Mouse (Mus musculus): Measurements from ENCODE around the gene Dag1. TPM values are rescaled to one million over a fixed set of nuclear protein-coding genes. Genes with fewer than 3 reads are reported as not detected.
"Not testable (repeated sequence)": the region's sequence is repeated elsewhere in the genome, so short reads cannot be mapped to it uniquely, and the experiment has no call there.

The Dag1 gene
- total RNA-seq, 2 experiments from 2014 or later = 90.4 to 93.1 TPM

DNA sequence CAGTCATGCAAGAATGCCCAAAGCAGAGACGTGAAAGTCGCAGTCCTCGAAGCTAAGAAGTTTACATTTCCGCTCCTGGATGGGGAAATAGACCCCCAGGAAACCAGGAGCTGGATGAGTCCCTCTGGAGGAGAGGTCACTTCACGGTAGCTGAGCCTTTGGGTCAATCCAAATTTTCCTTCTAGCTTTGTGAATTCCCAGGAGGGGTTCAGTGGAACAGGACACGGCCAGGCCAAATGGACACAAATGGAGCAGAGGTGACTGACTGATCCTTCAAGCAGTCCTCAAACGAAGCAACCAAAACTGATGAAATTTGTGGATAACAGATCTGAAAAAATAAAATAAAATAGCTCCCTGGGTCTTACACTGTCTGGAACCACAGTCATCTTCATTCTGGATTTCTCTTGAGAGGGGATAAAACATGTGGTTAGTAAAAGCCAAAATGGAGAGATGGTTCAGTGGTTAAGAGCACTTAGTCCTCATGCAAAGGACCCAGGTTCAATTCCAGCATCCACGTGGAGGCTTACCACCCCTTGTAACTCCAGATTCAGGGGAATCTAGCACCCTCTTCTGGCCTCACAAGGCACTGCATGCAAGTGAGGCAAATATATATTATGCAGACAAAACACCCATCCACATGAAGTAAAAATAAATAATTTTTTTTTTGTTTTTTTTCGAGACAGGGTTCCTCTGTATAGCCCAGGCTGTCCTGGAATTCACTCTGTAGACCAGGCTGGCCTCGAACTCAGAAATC lies 15.1 kb upstream of the Dag1 start:
- no peak for DNase-seq (ENCODE audit: low spot score in 2 of 2)
- intact Hi-C loops (cut with DNase I) = no loop called here

DNA sequence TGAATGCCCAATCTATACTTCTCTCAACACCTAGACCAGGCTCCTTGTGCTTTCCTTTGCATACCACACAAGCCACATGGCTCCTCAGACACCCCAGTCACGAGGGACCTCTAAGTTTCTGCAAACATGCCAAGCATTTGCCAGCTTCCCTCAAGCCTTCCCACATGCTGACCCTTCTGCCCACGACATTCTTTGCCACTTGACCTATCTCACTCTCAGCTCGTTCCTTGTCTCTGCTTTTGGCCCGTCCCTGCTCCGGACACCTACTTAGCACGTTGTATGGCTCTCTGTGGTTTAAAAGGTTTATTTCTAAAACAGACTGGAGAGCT lies 11.5 kb upstream of the Dag1 start:
- intact Hi-C loops (cut with DNase I) = no loop called here
- DNase-seq (ENCODE audit: low spot score in 2 of 2) = no peak

GRCm38 (mm10) chr9:108274476-108275330 lies 10.9 kb upstream of the Dag1 start:
- intact Hi-C loops (cut with DNase I) = no loop called here

GRCm38 (mm10) chr9:108273485-108273884 lies 9.7 kb upstream of the Dag1 start:
- intact Hi-C loops (cut with DNase I) = no loop called here
- no peak for DNase-seq (ENCODE audit: low spot score in 2 of 2)

More at GRCm38 (mm10) chr9:108274476-108275330, 10.9 kb upstream of the Dag1 start:
- DNase-seq (ENCODE audit: low spot score in 2 of 2) = no peak

- DNase-seq (ENCODE audit: low spot score in 2 of 2) = no peak
- intact Hi-C loops (cut with DNase I) = no loop called here
Observed at GRCm38 (mm10) chr9:108272691-108273090, 8.9 kb upstream of the Dag1 start.

GRCm38 (mm10) chr9:108271941-108272340 lies 8.2 kb upstream of the Dag1 start:
- no peak for DNase-seq (ENCODE audit: low spot score in 2 of 2)
- intact Hi-C loops (cut with DNase I) = no loop called here

DNA sequence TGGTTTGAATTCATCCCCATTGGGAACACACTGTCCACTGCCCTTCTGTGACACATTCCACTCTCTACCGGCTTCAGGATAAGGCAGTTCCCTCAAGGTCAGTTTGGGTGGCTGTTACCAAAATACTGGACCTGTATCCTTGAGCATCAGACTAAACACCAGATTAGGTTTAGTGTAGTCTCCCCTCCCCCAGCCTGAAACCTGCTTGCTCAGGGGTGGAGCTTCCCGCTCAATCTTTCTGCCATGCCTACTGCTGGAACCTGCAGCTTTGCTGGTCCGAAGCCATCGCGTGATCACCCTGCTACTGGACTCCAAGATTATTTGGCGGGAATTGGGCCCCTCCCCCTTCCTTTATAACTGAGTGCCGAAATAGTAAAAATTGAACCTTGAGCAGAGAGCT lies 4.9 kb upstream of the Dag1 start:
- intact Hi-C loops (cut with DNase I); DNase-seq (ENCODE audit: low spot score in 2 of 2): not testable (repeated sequence)

- intact Hi-C loops (cut with DNase I) = no loop called here
- DNase-seq (ENCODE audit: low spot score in 2 of 2) = no peak
Observed at GRCm38 (mm10) chr9:108267691-108268090, 3.9 kb upstream of the Dag1 start.

DNA sequence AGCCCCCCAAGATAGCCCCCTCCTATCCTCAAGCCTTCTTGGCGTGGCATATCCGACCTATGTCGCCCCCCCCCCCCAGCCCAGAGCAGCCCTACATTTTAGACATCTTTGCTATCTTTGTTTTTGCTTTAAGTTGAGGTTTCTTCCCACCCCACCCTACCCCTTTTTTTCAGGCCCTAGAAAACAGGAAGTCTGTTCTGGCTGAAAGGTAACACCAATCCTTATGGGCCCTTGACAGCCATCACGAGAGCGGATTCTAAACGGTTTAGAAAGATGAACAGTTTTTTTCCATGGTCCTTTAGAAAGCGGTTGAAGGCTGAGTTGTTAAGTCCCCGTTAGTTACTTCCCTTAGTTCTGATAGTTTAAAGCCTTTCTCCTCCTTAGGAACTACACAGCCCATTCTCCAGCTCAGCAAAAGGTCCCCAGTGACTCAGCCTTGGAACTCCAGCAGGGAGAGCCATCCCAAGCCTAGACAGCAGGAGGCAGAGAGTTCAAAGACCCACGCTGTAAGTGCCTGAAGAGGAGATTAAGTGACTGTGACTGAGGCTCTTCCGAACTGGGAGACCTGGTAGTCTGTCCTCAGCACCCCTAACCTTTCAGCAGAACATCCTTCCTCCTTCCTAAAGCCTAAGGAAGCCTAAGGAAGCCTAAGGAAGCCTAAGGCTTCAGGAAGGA lies 2.6 kb upstream of the Dag1 start:
- DNase-seq (ENCODE audit: low spot score in 2 of 2) = no peak
- intact Hi-C loops (cut with DNase I) = no loop called here

DNA sequence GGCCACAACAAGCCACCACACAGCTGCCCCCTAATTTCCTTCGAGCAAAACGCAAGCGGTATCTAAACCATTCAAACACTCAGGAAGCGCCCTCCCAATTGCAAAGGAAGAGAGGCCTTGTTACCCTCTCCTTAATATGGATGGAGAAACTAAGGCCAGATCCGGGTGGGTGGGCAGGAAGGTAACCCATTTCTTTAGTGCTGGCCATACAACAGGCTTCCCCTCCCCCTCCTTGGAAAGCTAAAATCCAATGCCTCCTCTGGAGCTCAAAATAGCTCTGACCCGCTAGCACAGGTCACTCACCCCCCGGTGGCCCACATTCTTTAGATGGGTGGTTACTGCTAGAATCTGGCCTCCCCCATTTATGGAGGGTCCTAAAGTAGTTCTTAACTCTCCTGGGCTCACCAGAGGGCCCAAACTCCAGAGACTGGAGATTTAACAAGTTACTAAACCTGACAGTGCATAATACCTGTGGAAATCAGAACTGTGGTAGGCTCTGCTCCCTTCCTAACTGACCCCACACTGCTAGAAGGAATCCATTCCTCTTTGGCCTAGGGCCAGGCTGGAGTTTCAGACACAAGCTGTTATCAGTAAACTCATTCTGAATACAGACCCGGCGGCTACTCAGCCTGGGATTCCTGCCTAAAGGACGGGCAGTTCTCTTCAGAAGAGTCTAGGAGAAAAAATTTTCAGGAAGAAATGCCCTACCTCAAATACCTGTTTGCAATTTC lies 598 bp upstream of the Dag1 start:
- DNase-seq (ENCODE audit: low spot score in 2 of 2) = no peak
- intact Hi-C loops (cut with DNase I) = loop anchor here (5.0 kb wide), 1 partner anchor 62 kb away; no protein-coding TSS in a partner anchor

GRCm38 (mm10) chr9:108263131-108263681 lies 552 bp downstream of the Dag1 start:
- intact Hi-C loops (cut with DNase I) = loop anchor here (5.0 kb wide), 1 partner anchor 61 kb away; no protein-coding TSS in a partner anchor

DNA sequence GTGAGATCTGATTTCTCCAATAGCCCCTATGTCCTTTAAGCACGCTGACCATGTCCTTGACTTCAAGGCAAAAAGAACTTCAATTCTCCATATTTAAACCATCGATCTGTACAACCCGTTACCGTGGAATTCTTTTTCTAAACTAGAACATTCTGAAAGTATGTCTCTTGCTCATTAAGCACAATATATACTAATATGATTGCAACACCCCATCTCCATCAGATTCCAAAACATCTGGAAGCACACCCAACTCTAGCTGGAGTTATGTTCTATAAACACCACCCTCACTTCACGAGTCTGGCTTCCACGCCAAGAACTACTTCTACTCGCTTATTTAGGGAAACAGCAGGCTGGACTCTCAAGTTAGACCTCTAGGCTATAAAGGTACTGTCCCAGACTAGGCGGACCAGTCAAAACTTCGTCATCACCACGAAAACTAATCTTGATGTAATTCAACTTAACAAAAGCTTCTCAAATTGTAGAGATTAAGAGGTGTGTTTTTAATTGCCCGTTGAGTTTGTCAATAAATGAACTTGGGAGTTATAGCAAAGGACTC lies 1.2 kb downstream of the Dag1 start:
- no peak for DNase-seq (ENCODE audit: low spot score in 2 of 2)
- intact Hi-C loops (cut with DNase I) = loop anchor here (5.0 kb wide), 1 partner anchor 60 kb away; no protein-coding TSS in a partner anchor

More at GRCm38 (mm10) chr9:108263131-108263681, 552 bp downstream of the Dag1 start:
- peak in 1 of 2 experiments; percentile 27 for DNase-seq (ENCODE audit: low spot score in 2 of 2)

DNA sequence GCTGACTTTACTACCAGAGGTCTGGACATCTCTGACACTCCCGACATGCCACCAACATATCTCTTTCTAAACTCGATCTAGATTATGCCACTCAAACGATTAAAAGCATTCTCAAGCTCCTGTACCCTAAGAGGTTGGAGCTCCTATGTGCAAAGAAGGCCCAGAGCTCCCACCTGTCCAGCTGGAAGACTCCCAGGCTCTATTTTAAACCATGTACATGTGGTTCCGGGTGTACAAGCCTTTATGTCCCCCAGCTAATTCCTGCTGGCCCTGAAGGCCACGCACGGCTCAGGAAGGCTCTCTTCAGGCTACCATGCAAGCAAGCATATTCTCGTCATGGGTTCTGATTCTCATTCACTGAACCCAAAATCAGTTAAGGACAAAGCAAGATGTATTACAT lies 1.9 kb downstream of the Dag1 start:
- intact Hi-C loops (cut with DNase I) = loop anchor here (5.0 kb wide), 1 partner anchor 60 kb away; no protein-coding TSS in a partner anchor
- DNase-seq (ENCODE audit: low spot score in 2 of 2) = no peak

DNA sequence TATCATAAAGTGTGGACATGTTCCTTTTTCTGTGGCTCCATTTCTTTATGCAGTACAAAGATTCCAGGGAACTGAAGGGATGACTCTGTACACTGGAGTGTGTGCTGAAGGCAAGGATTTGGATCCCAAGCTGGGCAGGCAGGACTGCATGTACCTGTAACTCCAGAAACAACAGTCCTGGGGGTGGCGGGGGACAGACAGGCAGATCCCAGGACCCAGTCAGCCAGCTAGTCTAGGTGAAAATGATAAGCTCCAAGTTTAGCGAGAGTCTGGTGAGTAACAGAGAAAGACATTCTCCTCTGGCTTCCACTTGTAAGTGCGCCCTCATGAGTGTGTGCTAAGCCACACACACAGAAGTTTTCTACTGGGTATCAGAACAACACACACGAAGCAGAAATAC lies 3.2 kb downstream of the Dag1 start:
- intact Hi-C loops (cut with DNase I) = loop anchor here (5.0 kb wide), 1 partner anchor 58 kb away; no protein-coding TSS in a partner anchor
- DNase-seq (ENCODE audit: low spot score in 2 of 2) = no peak

DNA sequence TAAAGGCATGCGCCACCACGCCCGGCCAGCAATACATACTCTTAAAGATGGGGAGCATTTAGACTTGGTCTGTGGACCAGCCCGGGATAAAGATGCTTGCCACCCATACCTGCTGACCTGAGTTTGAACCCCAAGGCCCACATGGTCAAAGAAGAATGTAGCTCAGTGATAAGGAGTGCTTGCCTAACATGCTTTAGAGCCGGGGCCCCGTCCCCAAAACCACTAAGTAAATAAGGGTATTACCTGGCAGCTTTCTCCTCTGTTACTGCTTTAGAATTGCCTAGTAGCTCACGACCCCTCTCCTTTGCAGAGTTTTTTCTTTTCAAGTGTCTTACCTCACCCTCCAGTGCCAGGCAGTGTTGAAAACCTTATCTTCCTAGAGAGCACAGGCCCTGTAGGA lies 11.0 kb downstream of the Dag1 start:
- intact Hi-C loops (cut with DNase I) = no loop called here
- no peak for DNase-seq (ENCODE audit: low spot score in 2 of 2)

- no peak for DNase-seq (ENCODE audit: low spot score in 2 of 2)
- intact Hi-C loops (cut with DNase I) = no loop called here
Observed at GRCm38 (mm10) chr9:108251877-108252276, 11.9 kb downstream of the Dag1 start.

DNA sequence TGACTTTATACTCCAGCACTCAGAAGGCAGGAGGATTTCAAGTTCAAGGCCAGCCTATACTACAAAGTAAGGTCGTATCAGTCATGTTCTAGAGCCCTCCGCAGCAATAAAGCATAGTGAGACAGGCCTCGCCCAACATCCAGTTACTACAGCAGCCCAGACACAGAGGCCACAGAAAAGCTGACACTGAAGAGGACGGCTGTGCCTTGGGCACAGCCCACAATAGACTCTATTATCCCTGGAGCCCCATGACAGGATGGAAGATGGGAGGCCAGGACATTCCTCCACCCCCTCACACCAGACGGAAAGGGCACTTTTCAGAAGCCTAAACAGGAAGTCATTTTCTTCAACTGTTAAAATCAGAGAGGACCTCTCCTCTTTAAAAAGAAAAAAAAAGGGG lies 14.8 kb downstream of the Dag1 start:
- DNase-seq (ENCODE audit: low spot score in 2 of 2) = no peak
- intact Hi-C loops (cut with DNase I) = no loop called here

DNA sequence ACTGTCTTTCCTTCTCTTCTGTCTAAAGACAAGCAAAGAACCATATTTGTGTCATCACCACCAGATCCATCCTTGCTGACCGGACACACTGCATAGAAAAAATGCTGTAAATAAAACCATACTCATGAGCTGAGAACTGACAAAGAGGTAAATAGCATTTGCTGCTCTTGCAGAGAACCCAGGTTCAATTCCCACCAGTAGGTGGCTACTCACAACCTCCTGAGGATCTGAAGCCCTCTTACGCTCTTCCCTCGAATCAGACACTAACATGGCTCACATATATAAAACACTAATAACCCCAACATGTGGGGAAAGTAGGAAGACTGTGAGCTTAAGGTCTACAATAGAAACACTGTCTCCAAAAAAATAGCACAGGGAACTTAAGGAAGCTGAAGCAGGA lies 18.8 kb downstream of the Dag1 start:
- no peak for DNase-seq (ENCODE audit: low spot score in 2 of 2)
- intact Hi-C loops (cut with DNase I) = no loop called here

DNA sequence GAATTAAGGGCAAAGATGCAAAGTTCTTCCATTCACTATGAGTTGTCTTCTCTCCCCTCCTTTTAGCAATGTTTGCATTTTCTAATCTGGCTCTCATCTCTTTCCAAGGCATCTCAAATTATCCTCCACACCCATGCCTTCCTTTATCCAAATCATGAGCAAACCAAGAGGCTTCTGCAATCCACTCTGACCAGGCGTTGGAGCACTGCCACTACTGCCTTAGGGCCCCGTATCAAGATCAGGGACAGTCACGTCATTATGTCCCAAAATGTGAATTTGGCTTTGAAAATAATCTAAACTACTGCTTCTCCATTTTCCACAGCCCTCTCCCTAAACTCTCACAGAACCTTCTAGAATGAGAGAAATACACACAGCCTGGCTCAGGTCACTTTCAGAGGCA lies 19.2 kb downstream of the Dag1 start:
- no peak for DNase-seq (ENCODE audit: low spot score in 2 of 2)
- intact Hi-C loops (cut with DNase I) = no loop called here
